Mouse (Mus musculus): ENCODE measurements around the gene Jph2. TPM values are rescaled to one million over a fixed set of nuclear protein-coding genes. Genes with fewer than 3 reads are reported as not detected.

Jph2 gene
- total and polyA plus RNA-seq, 2 experiments from 2014 or later: 61.7 to 215 TPM

GRCm38 (mm10) chr2:163376082-163376481 lies 21.7 kb downstream of the Jph2 start:
- Histone ChIP-seq H3K27ac (ENCODE audit: low read depth) (peak overlapping the region; percentile 91), H3K36me3 (replicated peaks; ENCODE audit: control insufficient read depth, insufficient read depth, low read length) (peaks cover 34% of the 10 kb centered on the region), H3K27me3 (ENCODE audit: control insufficient read depth, insufficient read depth, low read length) (no peaks in the 10 kb centered on the region), H3K4me1 (ENCODE audit: control insufficient read depth, insufficient read depth) (peaks cover 35% of the 10 kb centered on the region), H3K9ac (replicated peaks; ENCODE audit: low read depth, low read length) (no peak overlapping the region), H3K4me2 (ENCODE audit: low read depth, low read length) (peak overlapping the region; percentile 14; the same call in 1 of the 2 replicates), H3K4me3 (ENCODE audit: low read depth, low read length) (no peak overlapping the region), H3K9me3 (replicated peaks; ENCODE audit: control insufficient read depth, low read length) (no peaks in the 10 kb centered on the region)
- no peak for TF ChIP-seq CTCF (IDR thresholded peaks at IDR 0.05; ENCODE audit: low read depth)
- TF ChIP-seq EP300 (IDR thresholded peaks at IDR 0.05; ENCODE audit: low read depth): no peak
- WGBS: 49% methylated on average over 33 of the region's 33 CpGs
- no peak for DNase-seq (ENCODE audit: low spot score)
- peak; percentile 9; the same call in 1 of the 2 replicates for ATAC-seq (ENCODE audit: insufficient read depth, low read depth)

GRCm38 (mm10) chr2:163375468-163375867 lies 22.3 kb downstream of the Jph2 start:
- DNase-seq (ENCODE audit: low spot score): no peak
- H3K36me3 ChIP-seq (replicated peaks; ENCODE audit: control insufficient read depth, insufficient read depth, low read length): peaks cover 38% of the 10 kb centered on the region
- H3K4me2 ChIP-seq (ENCODE audit: low read depth, low read length): no peak overlapping the region
- H3K9ac ChIP-seq (replicated peaks; ENCODE audit: low read depth, low read length): no peak overlapping the region
- no peak for ATAC-seq (ENCODE audit: insufficient read depth, low read depth)
- no peaks in the 10 kb centered on the region for H3K9me3 ChIP-seq (replicated peaks; ENCODE audit: control insufficient read depth, low read length)
- H3K4me1 ChIP-seq (ENCODE audit: control insufficient read depth, insufficient read depth): peaks cover 41% of the 10 kb centered on the region
- WGBS: 48% methylated on average over 35 of the region's 35 CpGs
- peak overlapping the region; percentile 91; the same call in 1 of the 2 replicates for H3K27ac ChIP-seq (ENCODE audit: low read depth)
- no peak overlapping the region for H3K4me3 ChIP-seq (ENCODE audit: low read depth, low read length)
- no peaks in the 10 kb centered on the region for H3K27me3 ChIP-seq (ENCODE audit: control insufficient read depth, insufficient read depth, low read length)
- TF ChIP-seq EP300 (IDR thresholded peaks at IDR 0.05; ENCODE audit: low read depth) (no peak), CTCF (IDR thresholded peaks at IDR 0.05; ENCODE audit: low read depth) (0 out of 2 replicates have a peak, but pooled peaks have one; percentile 6)

- 76% methylated on average over 1 of the region's 1 CpGs for WGBS
- no peaks in the 10 kb centered on the region for H3K9me3 ChIP-seq (replicated peaks; ENCODE audit: control insufficient read depth, low read length)
- DNase-seq (ENCODE audit: low spot score): no peak
- H3K27me3 ChIP-seq (ENCODE audit: control insufficient read depth, insufficient read depth, low read length): no peaks in the 10 kb centered on the region
- TF ChIP-seq CTCF (IDR thresholded peaks at IDR 0.05; ENCODE audit: low read depth) (no peak), EP300 (IDR thresholded peaks at IDR 0.05; ENCODE audit: low read depth) (no peak)
- H3K36me3 ChIP-seq (replicated peaks; ENCODE audit: control insufficient read depth, insufficient read depth, low read length): peaks cover 47% of the 10 kb centered on the region
- no peak overlapping the region for H3K9ac ChIP-seq (replicated peaks; ENCODE audit: low read depth, low read length)
- H3K4me1 ChIP-seq (ENCODE audit: control insufficient read depth, insufficient read depth): peaks cover 45% of the 10 kb centered on the region
- no peak for ATAC-seq (ENCODE audit: insufficient read depth, low read depth)
- no peak overlapping the region for H3K4me2 ChIP-seq (ENCODE audit: low read depth, low read length)
- H3K4me3 ChIP-seq (ENCODE audit: low read depth, low read length): no peak overlapping the region
- H3K27ac ChIP-seq (ENCODE audit: low read depth): 0 out of 2 replicates have a peak overlapping the region, but pooled peaks have one; percentile 22
Observed at GRCm38 (mm10) chr2:163372627-163373026, 25.2 kb downstream of the Jph2 start.

GRCm38 (mm10) chr2:163370175-163370574 lies 27.6 kb downstream of the Jph2 start:
- peaks cover 35% of the 10 kb centered on the region for H3K4me1 ChIP-seq (ENCODE audit: control insufficient read depth, insufficient read depth)
- 15% methylated on average over 4 of the region's 4 CpGs for WGBS
- peaks cover 37% of the 10 kb centered on the region for H3K36me3 ChIP-seq (replicated peaks; ENCODE audit: control insufficient read depth, insufficient read depth, low read length)
- TF ChIP-seq EP300 (IDR thresholded peaks at IDR 0.05; ENCODE audit: low read depth) (no peak), CTCF (IDR thresholded peaks at IDR 0.05; ENCODE audit: low read depth) (no peak)
- DNase-seq (ENCODE audit: low spot score): no peak
- H3K27me3 ChIP-seq (ENCODE audit: control insufficient read depth, insufficient read depth, low read length): no peaks in the 10 kb centered on the region
- H3K4me3 ChIP-seq (ENCODE audit: low read depth, low read length): no peak overlapping the region
- H3K4me2 ChIP-seq (ENCODE audit: low read depth, low read length): no peak overlapping the region
- peak; percentile 28; the same call in 1 of the 2 replicates for ATAC-seq (ENCODE audit: insufficient read depth, low read depth)
- H3K9ac ChIP-seq (replicated peaks; ENCODE audit: low read depth, low read length): no peak overlapping the region
- H3K9me3 ChIP-seq (replicated peaks; ENCODE audit: control insufficient read depth, low read length): no peaks in the 10 kb centered on the region
- H3K27ac ChIP-seq (ENCODE audit: low read depth): peak overlapping the region; percentile 62

- Histone ChIP-seq H3K9me3 (replicated peaks; ENCODE audit: control insufficient read depth, low read length) (no peaks in the 10 kb centered on the region), H3K4me3 (ENCODE audit: low read depth, low read length) (no peak overlapping the region), H3K4me1 (ENCODE audit: control insufficient read depth, insufficient read depth) (peaks cover 72% of the 10 kb centered on the region), H3K36me3 (replicated peaks; ENCODE audit: control insufficient read depth, insufficient read depth, low read length) (peaks cover 24% of the 10 kb centered on the region), H3K4me2 (ENCODE audit: low read depth, low read length) (no peak overlapping the region), H3K27ac (ENCODE audit: low read depth) (peak overlapping the region; percentile 95), H3K27me3 (ENCODE audit: control insufficient read depth, insufficient read depth, low read length) (no peaks in the 10 kb centered on the region), H3K9ac (replicated peaks; ENCODE audit: low read depth, low read length) (peak overlapping the region; percentile 43; the same call in 1 of the 2 replicates)
- TF ChIP-seq CTCF (IDR thresholded peaks at IDR 0.05; ENCODE audit: low read depth) (no peak), EP300 (IDR thresholded peaks at IDR 0.05; ENCODE audit: low read depth) (no peak)
- DNase-seq (ENCODE audit: low spot score) (no peak), ATAC-seq (ENCODE audit: insufficient read depth, low read depth) (no peak)
- 36% methylated on average over 18 of the region's 18 CpGs for WGBS
Observed at GRCm38 (mm10) chr2:163364785-163365541, 32.8 kb downstream of the Jph2 start.

All from heart, postnatal 0 days (tissue).